Mouse (Mus musculus): Measurements from ENCODE around the gene Clec11a.

DNA sequence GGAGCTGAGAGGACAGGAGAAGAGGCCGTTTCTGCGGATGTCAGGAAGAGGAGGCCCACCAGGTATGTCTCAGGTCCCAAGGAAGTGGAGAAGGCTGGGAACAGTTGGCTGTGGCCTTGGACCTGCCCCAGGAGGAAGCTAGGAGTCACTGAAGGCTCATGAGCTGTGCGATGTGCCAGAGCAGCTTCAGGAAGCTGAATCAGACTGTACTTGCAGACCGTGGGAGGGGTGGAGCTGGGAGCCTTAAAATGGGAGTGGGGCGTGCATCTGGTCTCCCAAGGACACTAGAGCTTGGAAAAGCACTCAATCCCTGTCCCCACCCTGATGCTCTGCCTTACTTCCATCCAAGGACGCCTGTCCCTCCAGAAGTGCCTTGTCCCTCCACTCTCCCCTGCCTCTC lies 19.9 kb upstream of the Clec11a start:
- TF ChIP-seq POLR2A (IDR thresholded peaks at IDR 0.05; ENCODE audit: insufficient read depth, low read length), result no peak
- no peak for TF ChIP-seq EP300 (IDR thresholded peaks at IDR 0.05; ENCODE audit: insufficient read depth, low read depth, low read length)

Measured in ES-Bruce4 (cell line).